Mouse (Mus musculus): ENCODE data around the gene Fam129a. TPM values are rescaled to one million over a fixed set of nuclear protein-coding genes. Genes with fewer than 3 reads are reported as not detected.

Gene Fam129a
- total RNA-seq, 1 experiment = 7.5 TPM

DNA sequence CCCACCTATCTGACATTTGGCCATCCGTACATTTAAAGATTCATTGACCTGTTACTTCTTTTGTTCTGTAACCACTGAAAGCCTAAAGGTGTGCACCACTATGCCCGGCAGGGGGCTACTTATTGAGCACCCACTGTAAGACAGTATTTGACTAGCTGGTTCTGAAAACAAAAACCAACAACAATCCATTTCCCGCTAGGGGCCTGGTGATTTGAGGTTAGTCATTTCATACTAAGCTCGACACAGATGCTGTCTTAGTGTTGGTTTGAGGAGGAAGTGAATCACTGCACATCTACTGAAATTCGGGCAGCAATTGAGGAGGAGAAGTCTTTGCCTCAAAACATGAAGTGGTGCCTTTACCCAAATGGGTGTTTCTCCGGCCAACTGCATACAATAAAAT lies 89.9 kb downstream of the Fam129a start:
- in situ Hi-C loops (cut with MboI; ENCODE audit: low sequenced_read_pairs in 2 of 2, unreplicated experiment in 2 of 2) = no loop called here
- Histone ChIP-seq H3K4me3 (ENCODE audit: insufficient read depth in 1 of 2, low read depth in 1 of 2, low read length in 2 of 2, poor library complexity in 1 of 2, severe bottlenecking in 1 of 2) (no peak overlapping the region), H3K9me3 (ENCODE audit: control insufficient read depth, insufficient read depth, low read depth, low read length) (no peaks in the 10 kb centered on the region), H3K27ac (ENCODE audit: insufficient read depth, low read depth, low read length, poor library complexity, severe bottlenecking) (no peak overlapping the region), H3K4me1 (ENCODE audit: control insufficient read depth in 2 of 2, insufficient read depth in 2 of 2, low read length in 2 of 2, poor library complexity in 1 of 2) (no peaks in the 10 kb centered on the region), H3K36me3 (ENCODE audit: control insufficient read depth, insufficient read depth, low read length, poor library complexity, severe bottlenecking) (no peaks in the 10 kb centered on the region), H3K9ac (ENCODE audit: insufficient read depth, low read depth, low read length, poor library complexity, severe bottlenecking) (no peak overlapping the region)
- DNase-seq (ENCODE audit: low read depth, low spot score) = no peak
- TF ChIP-seq MAFK (IDR thresholded peaks at IDR 0.05; ENCODE audit: insufficient read depth, low read depth, low read length) (no peak), HCFC1 (IDR thresholded peaks at IDR 0.05; ENCODE audit: borderline replicate concordance, insufficient read depth, low read length) (no peak), CHD2 (IDR thresholded peaks at IDR 0.05; ENCODE audit: low read depth, low read length) (no peak), ZC3H11A (IDR thresholded peaks at IDR 0.05; ENCODE audit: borderline replicate concordance, low read depth, low read length) (no peak), ZNF384 (IDR thresholded peaks at IDR 0.05; ENCODE audit: low read depth, low read length) (no peak)

GRCm38 (mm10) chr1:151661684-151662439 lies 90.9 kb downstream of the Fam129a start:
- in situ Hi-C loops (cut with MboI; ENCODE audit: low sequenced_read_pairs in 2 of 2, unreplicated experiment in 2 of 2) = no loop called here
- Histone ChIP-seq H3K9ac (ENCODE audit: insufficient read depth, low read depth, low read length, poor library complexity, severe bottlenecking) (no peak overlapping the region), H3K4me3 (ENCODE audit: insufficient read depth in 1 of 2, low read depth in 1 of 2, low read length in 2 of 2, poor library complexity in 1 of 2, severe bottlenecking in 1 of 2) (no peak overlapping the region), H3K36me3 (ENCODE audit: control insufficient read depth, insufficient read depth, low read length, poor library complexity, severe bottlenecking) (no peaks in the 10 kb centered on the region), H3K9me3 (ENCODE audit: control insufficient read depth, insufficient read depth, low read depth, low read length) (no peaks in the 10 kb centered on the region), H3K27ac (ENCODE audit: insufficient read depth, low read depth, low read length, poor library complexity, severe bottlenecking) (no peak overlapping the region), H3K4me1 (ENCODE audit: control insufficient read depth in 2 of 2, insufficient read depth in 2 of 2, low read length in 2 of 2, poor library complexity in 1 of 2) (no peaks in the 10 kb centered on the region)
- TF ChIP-seq ZC3H11A (IDR thresholded peaks at IDR 0.05; ENCODE audit: borderline replicate concordance, low read depth, low read length) = no peak
- TF ChIP-seq ZNF384 (IDR thresholded peaks at IDR 0.05; ENCODE audit: low read depth, low read length) = no peak
- no peak for TF ChIP-seq CHD2 (IDR thresholded peaks at IDR 0.05; ENCODE audit: low read depth, low read length)
- TF ChIP-seq MAFK (IDR thresholded peaks at IDR 0.05; ENCODE audit: insufficient read depth, low read depth, low read length) = no peak
- no peak for TF ChIP-seq HCFC1 (IDR thresholded peaks at IDR 0.05; ENCODE audit: borderline replicate concordance, insufficient read depth, low read length)
- DNase-seq (ENCODE audit: low read depth, low spot score) = no peak

- H3K4me1 ChIP-seq (ENCODE audit: control insufficient read depth in 2 of 2, insufficient read depth in 2 of 2, low read length in 2 of 2, poor library complexity in 1 of 2) = no peaks in the 10 kb centered on the region
- H3K9me3 ChIP-seq (ENCODE audit: control insufficient read depth, insufficient read depth, low read depth, low read length) = no peaks in the 10 kb centered on the region
- no peak overlapping the region for H3K9ac ChIP-seq (ENCODE audit: insufficient read depth, low read depth, low read length, poor library complexity, severe bottlenecking)
- no peaks in the 10 kb centered on the region for H3K36me3 ChIP-seq (ENCODE audit: control insufficient read depth, insufficient read depth, low read length, poor library complexity, severe bottlenecking)
- DNase-seq (ENCODE audit: low read depth, low spot score) = no peak
- no peak overlapping the region for H3K27ac ChIP-seq (ENCODE audit: insufficient read depth, low read depth, low read length, poor library complexity, severe bottlenecking)
- in situ Hi-C loops (cut with MboI; ENCODE audit: low sequenced_read_pairs in 2 of 2, unreplicated experiment in 2 of 2) = no loop called here
- TF ChIP-seq CHD2 (IDR thresholded peaks at IDR 0.05; ENCODE audit: low read depth, low read length) (no peak), ZNF384 (IDR thresholded peaks at IDR 0.05; ENCODE audit: low read depth, low read length) (no peak), HCFC1 (IDR thresholded peaks at IDR 0.05; ENCODE audit: borderline replicate concordance, insufficient read depth, low read length) (no peak)
- H3K4me3 ChIP-seq (ENCODE audit: insufficient read depth in 1 of 2, low read depth in 1 of 2, low read length in 2 of 2, poor library complexity in 1 of 2, severe bottlenecking in 1 of 2) = no peak overlapping the region
Observed at GRCm38 (mm10) chr1:151662958-151663357, 92.0 kb downstream of the Fam129a start.

GRCm38 (mm10) chr1:151664384-151664783 lies 93.4 kb downstream of the Fam129a start:
- H3K27ac ChIP-seq (ENCODE audit: insufficient read depth, low read depth, low read length, poor library complexity, severe bottlenecking) = no peak overlapping the region
- TF ChIP-seq CHD2 (IDR thresholded peaks at IDR 0.05; ENCODE audit: low read depth, low read length) (no peak), MAFK (IDR thresholded peaks at IDR 0.05; ENCODE audit: insufficient read depth, low read depth, low read length) (no peak), HCFC1 (IDR thresholded peaks at IDR 0.05; ENCODE audit: borderline replicate concordance, insufficient read depth, low read length) (no peak), ZNF384 (IDR thresholded peaks at IDR 0.05; ENCODE audit: low read depth, low read length) (no peak), ZC3H11A (IDR thresholded peaks at IDR 0.05; ENCODE audit: borderline replicate concordance, low read depth, low read length) (no peak)
- no peak for DNase-seq (ENCODE audit: low read depth, low spot score)
- no peak overlapping the region for H3K9ac ChIP-seq (ENCODE audit: insufficient read depth, low read depth, low read length, poor library complexity, severe bottlenecking)
- H3K4me1 ChIP-seq (ENCODE audit: control insufficient read depth in 2 of 2, insufficient read depth in 2 of 2, low read length in 2 of 2, poor library complexity in 1 of 2) = no peaks in the 10 kb centered on the region
- no peaks in the 10 kb centered on the region for H3K36me3 ChIP-seq (ENCODE audit: control insufficient read depth, insufficient read depth, low read length, poor library complexity, severe bottlenecking)
- no peak overlapping the region for H3K4me3 ChIP-seq (ENCODE audit: insufficient read depth in 1 of 2, low read depth in 1 of 2, low read length in 2 of 2, poor library complexity in 1 of 2, severe bottlenecking in 1 of 2)
- H3K9me3 ChIP-seq (ENCODE audit: control insufficient read depth, insufficient read depth, low read depth, low read length) = no peaks in the 10 kb centered on the region
- in situ Hi-C loops (cut with MboI; ENCODE audit: low sequenced_read_pairs in 2 of 2, unreplicated experiment in 2 of 2) = no loop called here
